In the genomic region with DNA sequence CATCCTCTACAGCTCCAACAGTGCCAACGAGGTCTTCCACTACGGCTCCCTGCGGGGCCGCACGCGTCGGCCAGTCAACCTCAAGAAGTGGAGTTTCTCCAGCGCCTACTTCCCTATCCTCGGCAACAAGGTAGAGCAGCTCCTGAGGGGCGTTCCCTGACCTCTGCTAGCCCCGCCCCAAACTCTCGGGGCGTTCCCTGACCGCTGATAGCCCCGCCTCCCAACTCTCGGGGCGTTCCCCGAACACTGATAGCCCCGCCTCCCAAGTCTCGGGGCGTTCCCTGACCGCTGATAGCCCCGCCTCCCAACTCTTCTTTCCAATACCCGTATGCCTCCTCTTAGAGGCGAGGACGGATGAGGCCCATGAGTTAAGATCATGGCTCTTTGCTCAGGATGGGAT, we compare ENCODE assay signal across 29 mouse cellular contexts. TPM values are rescaled to one million over a fixed set of nuclear protein-coding genes. Genes with fewer than 3 reads are reported as not detected.
DNase-seq lines count a peak whose midpoint lies in the region; ATAC-seq and TF ChIP-seq lines count a peak whose summit lies in the region.
"Had no signal": no experiment of that assay in that cellular context is flagged by ENCODE, and none has a peak within 500 bp of the region (broad histone marks: within the 10 kb centered on the region; RNA-seq: fewer than 3 reads in every experiment).

No protein-coding gene starts in this region.

- peak overlapping the region; percentile 46 for H3K4me3 ChIP-seq in E14TG2a.4 (replicated peaks; ENCODE audit: low read length)
- H3K4me3 ChIP-seq in ES-Bruce4 (ENCODE audit: low read depth, low read length), result peak overlapping the region; percentile 31
- peak overlapping the region; percentile 52 for H3K4me3 ChIP-seq in testis, adult 2 months (ENCODE audit: control insufficient read depth, low read depth, low read length)
- H3K4me3 ChIP-seq in midbrain, embryonic 11.5 days (ENCODE audit: low read depth, low read length), result no peak overlapping the region
- no peak overlapping the region for H3K4me3 ChIP-seq in heart, embryonic 12.5 days
- H3K4me3 ChIP-seq: forebrain, embryonic 13.5 days; hindbrain, embryonic 12.5 days; limb, embryonic 15.5 days; myocyte; neural tube, embryonic 13.5 days had no signal

- ATAC-seq in midbrain, embryonic 11.5 days (ENCODE audit: low FRiP score), result no peak
- ATAC-seq in heart, embryonic 12.5 days (ENCODE audit: insufficient number of reproducible peaks, low FRiP score), result no peak
- ATAC-seq: forebrain, embryonic 13.5 days; midbrain, embryonic 16.5 days; Patski had no signal

- peak; percentile 78 for DNase-seq in liver
- no peak for DNase-seq in B cell, adult 2 months
- no peak for DNase-seq in midbrain, embryonic 11.5 days (ENCODE audit: low spot score, missing footprints)
- DNase-seq: adrenal gland, postnatal 14 days; cerebellum, adult 2 months; cerebellum, postnatal 25 days; heart, postnatal 14 days; kidney, adult 2 months; left cerebral cortex, postnatal 4 days; lung, embryonic 14.5 days; lung, postnatal 36 days; retina, postnatal 1 day; right cerebral cortex, postnatal 4 days; thymus, postnatal 14 days had no signal

- WGBS in midbrain, embryonic 11.5 days, result 64% methylated on average over 26 of the region's 26 CpGs
- WGBS in heart, embryonic 12.5 days, result 62% methylated on average over 26 of the region's 26 CpGs

- no peaks in the 10 kb centered on the region for H3K27me3 ChIP-seq in E14TG2a.4 (ENCODE audit: insufficient read depth, low read length)
- H3K27me3 ChIP-seq in ES-Bruce4 (ENCODE audit: control insufficient read depth, insufficient read depth, low read length, poor library complexity, severe bottlenecking), result no peaks in the 10 kb centered on the region
- H3K27me3 ChIP-seq in testis, adult 2 months (ENCODE audit: control insufficient read depth, insufficient read depth, low read length), result peaks cover 2% of the 10 kb centered on the region; the same call in 1 of the 2 replicates
- H3K27me3 ChIP-seq in midbrain, embryonic 11.5 days (ENCODE audit: control insufficient read depth, insufficient read depth, low read length), result no peaks in the 10 kb centered on the region; the same call in 1 of the 2 replicates
- H3K27me3 ChIP-seq in heart, embryonic 12.5 days (replicated peaks), result no peaks in the 10 kb centered on the region
- H3K27me3 ChIP-seq: forebrain, embryonic 13.5 days; limb, embryonic 15.5 days; Patski had no signal

- H3K36me3 ChIP-seq in E14TG2a.4 (ENCODE audit: insufficient read depth, low read length), result peaks cover 39% of the 10 kb centered on the region
- H3K36me3 ChIP-seq in ES-Bruce4 (ENCODE audit: control insufficient read depth, insufficient read depth, low read length, poor library complexity, severe bottlenecking), result peaks cover 11% of the 10 kb centered on the region; the same call in 1 of the 2 replicates
- no peaks in the 10 kb centered on the region for H3K36me3 ChIP-seq in testis, adult 2 months (ENCODE audit: control insufficient read depth, insufficient read depth, low read length)
- no peaks in the 10 kb centered on the region for H3K36me3 ChIP-seq in midbrain, embryonic 11.5 days (ENCODE audit: control insufficient read depth, insufficient read depth, low read length)
- H3K36me3 ChIP-seq in heart, embryonic 12.5 days, result peaks cover 43% of the 10 kb centered on the region

- TF ChIP-seq CTCF in E14TG2a.4 (conservative IDR thresholded peaks at IDR 0.05; ENCODE audit: low read length) (no peak), ES-Bruce4 (IDR thresholded peaks at IDR 0.05; ENCODE audit: low read depth, low read length) (no peak)
- TF ChIP-seq CTCF in testis, adult 2 months (IDR thresholded peaks at IDR 0.05; ENCODE audit: control insufficient read depth, insufficient read depth, insufficient replicate concordance, low read depth, low read length), result no peak

- no peak overlapping the region for H3K4me2 ChIP-seq in midbrain, embryonic 11.5 days
- no peak overlapping the region for H3K4me2 ChIP-seq in heart, embryonic 12.5 days
- H3K4me2 ChIP-seq: forebrain, embryonic 13.5 days; heart, embryonic 11.5 days; hindbrain, embryonic 12.5 days; limb, embryonic 15.5 days; lung, embryonic 14.5 days; neural tube, embryonic 13.5 days had no signal

- H3K4me1 ChIP-seq in E14TG2a.4 (replicated peaks; ENCODE audit: low read depth, low read length), result peaks cover 72% of the 10 kb centered on the region
- peaks cover 7% of the 10 kb centered on the region for H3K4me1 ChIP-seq in ES-Bruce4 (ENCODE audit: control insufficient read depth, insufficient read depth, low read length)
- H3K4me1 ChIP-seq in testis, adult 2 months (ENCODE audit: control insufficient read depth, insufficient read depth, low read length), result peaks cover 37% of the 10 kb centered on the region
- H3K4me1 ChIP-seq in midbrain, embryonic 11.5 days (ENCODE audit: control insufficient read depth, insufficient read depth, low read length), result peaks cover 17% of the 10 kb centered on the region
- peaks cover 44% of the 10 kb centered on the region for H3K4me1 ChIP-seq in heart, embryonic 12.5 days (replicated peaks)

- TF ChIP-seq EP300 in ES-Bruce4 (IDR thresholded peaks at IDR 0.05; ENCODE audit: insufficient read depth, low read depth, low read length), result no peak

- no peak for TF ChIP-seq POLR2A in ES-Bruce4 (IDR thresholded peaks at IDR 0.05; ENCODE audit: insufficient read depth, low read length)
- TF ChIP-seq POLR2A in testis, adult 2 months (IDR thresholded peaks at IDR 0.05; ENCODE audit: control insufficient read depth, low read depth, low read length), result no peak

- H3K9ac ChIP-seq in ES-Bruce4 (ENCODE audit: low read depth, poor library complexity, severe bottlenecking), result no peak overlapping the region
- no peak overlapping the region for H3K9ac ChIP-seq in midbrain, embryonic 11.5 days (ENCODE audit: low read length)
- no peak overlapping the region for H3K9ac ChIP-seq in heart, embryonic 12.5 days
- H3K9ac ChIP-seq: forebrain, embryonic 13.5 days; hindbrain, embryonic 12.5 days; limb, embryonic 15.5 days; lung, embryonic 14.5 days; neural tube, embryonic 13.5 days had no signal

- H3K9me3 ChIP-seq in E14TG2a.4 (ENCODE audit: low read length) (peaks cover 3% of the 10 kb centered on the region), ES-Bruce4 (replicated peaks; ENCODE audit: control insufficient read depth, insufficient read depth, low read length, poor library complexity, severe bottlenecking) (no peaks in the 10 kb centered on the region)
- no peaks in the 10 kb centered on the region for H3K9me3 ChIP-seq in midbrain, embryonic 11.5 days (ENCODE audit: control insufficient read depth, low read length)
- H3K9me3 ChIP-seq in heart, embryonic 12.5 days (replicated peaks), result no peaks in the 10 kb centered on the region
- H3K9me3 ChIP-seq: forebrain, embryonic 13.5 days; G1E; hindbrain, embryonic 12.5 days; neural tube, embryonic 13.5 days had no signal

- H3K27ac ChIP-seq in ES-Bruce4 (ENCODE audit: insufficient read depth, low read length), result no peak overlapping the region
- H3K27ac ChIP-seq in testis, adult 2 months (ENCODE audit: control insufficient read depth, insufficient read depth, low read depth, low read length), result no peak overlapping the region
- H3K27ac ChIP-seq in midbrain, embryonic 11.5 days (ENCODE audit: low read depth, low read length), result no peak overlapping the region
- no peak overlapping the region for H3K27ac ChIP-seq in heart, embryonic 12.5 days (ENCODE audit: poor library complexity, severe bottlenecking)
- H3K27ac ChIP-seq: forebrain, embryonic 13.5 days; hindbrain, embryonic 12.5 days; kidney, postnatal 0 days; limb, embryonic 15.5 days; neural tube, embryonic 13.5 days had no signal

RNA-seq across cellular contexts. Expression of a gene that starts 9.3 kb away (rescaled TPM):
- 71.8 and 74.7 TPM in 2 replicates for polyA plus RNA-seq in ES-Bruce4 (2011; ENCODE audit: insufficient read depth, insufficient read length, low read depth, missing spikeins)
- polyA plus RNA-seq in testis, adult 2 months (2012; rRNA removed), result 172 and 177 TPM in 2 replicates
- 18.3 and 22.0 TPM in 2 replicates for polyA plus RNA-seq in midbrain, embryonic 11.5 days (2014; fragmentation: Nextera tagmentation; extraction: Ambion mirVana)
- polyA plus RNA-seq in heart, embryonic 12.5 days (2016; fragmentation: Nextera tagmentation; extraction: Ambion mirVana), result 285 and 294 TPM in 2 replicates

RNA-seq across cellular contexts. Expression of a gene that starts 12.8 kb away (rescaled TPM):
- 22.5 and 24.2 TPM in 2 replicates for polyA plus RNA-seq in ES-Bruce4 (2011; ENCODE audit: insufficient read depth, insufficient read length, low read depth, missing spikeins)
- polyA plus RNA-seq in testis, adult 2 months (2012; rRNA removed), result 17.6 and 24.7 TPM in 2 replicates
- polyA plus RNA-seq in midbrain, embryonic 11.5 days (2014; fragmentation: Nextera tagmentation; extraction: Ambion mirVana), result 3.4 and 4.5 TPM in 2 replicates
- polyA plus RNA-seq in heart, embryonic 12.5 days (2016; fragmentation: Nextera tagmentation; extraction: Ambion mirVana), result 31.6 and 35.3 TPM in 2 replicates

RNA-seq across cellular contexts. Expression of a gene that starts 25.4 kb away (rescaled TPM):
- 9.4 and 9.7 TPM in 2 replicates for polyA plus RNA-seq in ES-Bruce4 (2011; ENCODE audit: insufficient read depth, insufficient read length, low read depth, missing spikeins)
- polyA plus RNA-seq in testis, adult 2 months (2012; rRNA removed), result 1.4 and 1.6 TPM in 2 replicates
- polyA plus RNA-seq in midbrain, embryonic 11.5 days (2014; fragmentation: Nextera tagmentation; extraction: Ambion mirVana), result 13.2 and 13.6 TPM in 2 replicates
- 45.6 and 47.2 TPM in 2 replicates for polyA plus RNA-seq in heart, embryonic 12.5 days (2016; fragmentation: Nextera tagmentation; extraction: Ambion mirVana)

RNA-seq across cellular contexts. Expression of a gene that starts 34.1 kb away (rescaled TPM):
- polyA plus RNA-seq in ES-Bruce4 (2011; ENCODE audit: insufficient read depth, insufficient read length, low read depth, missing spikeins), result 20.0 and 20.8 TPM in 2 replicates
- polyA plus RNA-seq in testis, adult 2 months (2012; rRNA removed), result 6.5 and 7.9 TPM in 2 replicates
- polyA plus RNA-seq in midbrain, embryonic 11.5 days (2014; fragmentation: Nextera tagmentation; extraction: Ambion mirVana), result 20.5 and 22.7 TPM in 2 replicates
- 159 and 168 TPM in 2 replicates for polyA plus RNA-seq in heart, embryonic 12.5 days (2016; fragmentation: Nextera tagmentation; extraction: Ambion mirVana)

RNA-seq across cellular contexts. Expression of a gene that starts 36.8 kb away (rescaled TPM):
- polyA plus RNA-seq in ES-Bruce4 (2011; ENCODE audit: insufficient read depth, insufficient read length, low read depth, missing spikeins), result 0.44 TPM in 1 of 2 replicates, not detected in the other
- 2.2 and 2.3 TPM in 2 replicates for polyA plus RNA-seq in testis, adult 2 months (2012; rRNA removed)
- polyA plus RNA-seq in midbrain, embryonic 11.5 days (2014; fragmentation: Nextera tagmentation; extraction: Ambion mirVana), result 0.25 and 0.49 TPM in 2 replicates
- 0.18 and 0.24 TPM in 2 replicates for polyA plus RNA-seq in heart, embryonic 12.5 days (2016; fragmentation: Nextera tagmentation; extraction: Ambion mirVana)
- polyA plus RNA-seq: G1E; gonadal fat pad, adult 2 months; kidney, adult 2 months; limb, embryonic 15.5 days; lung, embryonic 14.5 days had no signal

Comparison
In these comparisons a context has a peak if more than half of its experiments do, and no peak if none do; other contexts are left out.
1. H3K4me3 ChIP-seq: peak in E14TG2a.4 (single experiment), ES-Bruce4 (single experiment) and testis, adult 2 months (single experiment); none in midbrain, embryonic 11.5 days (single experiment) and heart, embryonic 12.5 days (single experiment).